Comparison of ENCODE assay signal across 7 mouse cellular contexts in the genomic region with DNA sequence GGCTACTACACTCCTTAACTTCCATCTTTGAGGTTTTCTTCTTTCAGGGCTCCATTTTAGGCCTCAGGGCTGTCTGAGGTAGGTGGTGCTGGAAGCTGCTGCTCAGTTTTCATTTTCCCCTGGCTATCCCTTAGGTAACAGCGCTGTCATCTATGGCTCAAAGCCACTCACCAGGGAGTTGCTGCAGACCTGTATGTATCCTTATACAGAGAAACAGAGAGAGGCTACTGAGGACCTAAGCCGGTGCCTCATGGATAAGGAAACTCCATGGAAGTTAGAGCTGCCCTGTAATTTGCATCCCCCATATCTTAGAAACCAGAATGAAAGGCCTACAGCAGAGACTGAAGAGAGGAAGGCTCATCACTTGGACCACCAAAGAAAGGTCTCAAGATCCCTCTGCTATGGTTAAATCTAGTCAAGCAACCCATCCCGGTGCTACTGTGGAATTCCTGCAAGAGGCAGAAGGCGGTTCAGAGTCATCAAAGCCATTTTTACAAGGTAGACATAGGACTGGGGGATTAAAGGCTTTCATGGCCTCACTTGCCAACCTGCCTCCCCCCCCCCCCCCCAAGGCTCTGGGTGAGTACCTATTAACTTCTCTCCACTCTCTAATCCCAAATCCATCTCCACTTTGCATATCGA. TPM values are rescaled to one million over a fixed set of nuclear protein-coding genes. Genes with fewer than 3 reads are reported as not detected.
A peak's percentile ranks its signal among the peaks of the same experiment; 100 is the strongest.
DNase-seq lines count a peak whose midpoint lies in the region; ATAC-seq and TF ChIP-seq lines count a peak whose summit lies in the region.

No protein-coding gene starts in this region.

- TF ChIP-seq CTCF in stomach, postnatal 0 days (IDR thresholded peaks at IDR 0.05; ENCODE audit: low read depth) = no peak

- 83% methylated on average over 5 of the region's 5 CpGs for WGBS in forebrain, embryonic 15.5 days
- 71% methylated on average over 5 of the region's 5 CpGs for WGBS in liver, embryonic 11.5 days
- WGBS in stomach, postnatal 0 days = 74% methylated on average over 5 of the region's 5 CpGs

- H3K4me3 ChIP-seq in megakaryocyte, embryonic 14.5 days (replicated peaks) = peak overlapping the region; percentile 94
- peak overlapping the region; percentile 73 for H3K4me3 ChIP-seq in forebrain, embryonic 15.5 days
- peak overlapping the region; percentile 78 for H3K4me3 ChIP-seq in liver, embryonic 11.5 days (ENCODE audit: low read depth, low read length)
- peak overlapping the region; percentile 82 for H3K4me3 ChIP-seq in stomach, postnatal 0 days (ENCODE audit: low read depth, low read length)

- no peak for ATAC-seq in megakaryocyte, adult 5-6 weeks (ENCODE audit: poor library complexity, severe bottlenecking)
- no peak for ATAC-seq in forebrain, embryonic 15.5 days (replicated peaks)
- ATAC-seq in liver, embryonic 11.5 days (replicated peaks; ENCODE audit: low FRiP score) = no peak
- ATAC-seq in stomach, postnatal 0 days (ENCODE audit: low FRiP score, low TSS enrichment) = no peak
- no peak for ATAC-seq in frontal cortex, adult (ENCODE audit: low TSS enrichment)

- H3K4me2 ChIP-seq in forebrain, embryonic 15.5 days (replicated peaks) = peak overlapping the region; percentile 84
- peak overlapping the region; percentile 77 for H3K4me2 ChIP-seq in liver, embryonic 11.5 days
- H3K4me2 ChIP-seq in stomach, postnatal 0 days (replicated peaks; ENCODE audit: low read depth) = peak overlapping the region; percentile 86

- DNase-seq in liver, embryonic 11.5 days (ENCODE audit: low spot score) = no peak
- DNase-seq in stomach, postnatal 0 days (ENCODE audit: low spot score) = no peak
- DNase-seq in gastrocnemius, adult 18-20 months (ENCODE audit: low spot score) = no peak

- no peak for TF ChIP-seq EP300 in stomach, postnatal 0 days (optimal IDR thresholded peaks at IDR 0.05)

- peaks cover 65% of the 10 kb centered on the region for H3K36me3 ChIP-seq in megakaryocyte, embryonic 14.5 days (replicated peaks; ENCODE audit: low read length)
- H3K36me3 ChIP-seq in forebrain, embryonic 15.5 days = peaks cover 22% of the 10 kb centered on the region
- peaks cover 10% of the 10 kb centered on the region for H3K36me3 ChIP-seq in liver, embryonic 11.5 days (ENCODE audit: control insufficient read depth, insufficient read depth, low read length)
- H3K36me3 ChIP-seq in stomach, postnatal 0 days (ENCODE audit: control insufficient read depth, insufficient read depth, low read length) = peaks cover 2% of the 10 kb centered on the region; the same call in 1 of the 2 replicates

- H3K4me1 ChIP-seq in megakaryocyte, embryonic 14.5 days = peaks cover 61% of the 10 kb centered on the region
- peaks cover 32% of the 10 kb centered on the region for H3K4me1 ChIP-seq in forebrain, embryonic 15.5 days
- H3K4me1 ChIP-seq in liver, embryonic 11.5 days (replicated peaks; ENCODE audit: control insufficient read depth, insufficient read depth, low read length) = peaks cover 48% of the 10 kb centered on the region
- peaks cover 13% of the 10 kb centered on the region for H3K4me1 ChIP-seq in stomach, postnatal 0 days (replicated peaks; ENCODE audit: control insufficient read depth, insufficient read depth)

- H3K27me3 ChIP-seq in megakaryocyte, embryonic 14.5 days (replicated peaks) = no peaks in the 10 kb centered on the region
- H3K27me3 ChIP-seq in forebrain, embryonic 15.5 days = no peaks in the 10 kb centered on the region
- no peaks in the 10 kb centered on the region for H3K27me3 ChIP-seq in liver, embryonic 11.5 days (replicated peaks; ENCODE audit: control insufficient read depth, insufficient read depth, low read length)
- H3K27me3 ChIP-seq in stomach, postnatal 0 days (ENCODE audit: control insufficient read depth, insufficient read depth, low read length) = no peaks in the 10 kb centered on the region

- no peaks in the 10 kb centered on the region for H3K9me3 ChIP-seq in megakaryocyte, embryonic 14.5 days
- no peaks in the 10 kb centered on the region for H3K9me3 ChIP-seq in forebrain, embryonic 15.5 days
- H3K9me3 ChIP-seq in liver, embryonic 11.5 days (ENCODE audit: control insufficient read depth, low read length) = no peaks in the 10 kb centered on the region
- H3K9me3 ChIP-seq in stomach, postnatal 0 days (ENCODE audit: control insufficient read depth, low read length) = no peaks in the 10 kb centered on the region

- H3K9ac ChIP-seq in forebrain, embryonic 15.5 days (replicated peaks) = peak overlapping the region; percentile 82; the same call in 1 of the 2 replicates
- peak overlapping the region; percentile 91 for H3K9ac ChIP-seq in liver, embryonic 11.5 days (ENCODE audit: low read depth, low read length)
- peak overlapping the region; percentile 88 for H3K9ac ChIP-seq in stomach, postnatal 0 days (ENCODE audit: low read length)

- H3K27ac ChIP-seq in forebrain, embryonic 15.5 days (replicated peaks) = no peak overlapping the region; the same call in 1 of the 2 replicates
- peak overlapping the region; percentile 95 for H3K27ac ChIP-seq in liver, embryonic 11.5 days (ENCODE audit: low read depth, low read length)
- peak overlapping the region; percentile 98 for H3K27ac ChIP-seq in stomach, postnatal 0 days (replicated peaks)

RNA-seq across cellular contexts. Expression of gene Uckl1, which starts 4.4 kb away (rescaled TPM):
- polyA plus RNA-seq in megakaryocyte, embryonic 14.5 days (2012; ENCODE audit: insufficient read depth, low replicate concordance) = 58.8 and 109 TPM in 2 replicates
- total RNA-seq in megakaryocyte, adult 5-6 weeks (2015) = 86.0 and 103 TPM in 2 replicates
- 65.2 and 79.3 TPM in 2 replicates for total RNA-seq in megakaryocyte, adult 5-6 weeks (2017)
- 61.0 and 63.8 TPM in 2 replicates for polyA plus RNA-seq in forebrain, embryonic 15.5 days (2015; fragmentation: Nextera tagmentation; extraction: Ambion mirVana)
- polyA plus RNA-seq in liver, embryonic 11.5 days (2014; fragmentation: Nextera tagmentation; extraction: Ambion mirVana) = 44.5 and 51.2 TPM in 2 replicates
- 37.1 and 39.7 TPM in 2 replicates for polyA plus RNA-seq in stomach, postnatal 0 days (2015; fragmentation: Nextera tagmentation; extraction: Ambion mirVana)
- 10 to 100 TPM; 23.2 to 23.4 TPM for total RNA-seq in gastrocnemius, adult 18-20 months (2021)

RNA-seq across cellular contexts. Expression of gene Prpf6, which starts 11.4 kb away (rescaled TPM):
- polyA plus RNA-seq in megakaryocyte, embryonic 14.5 days (2012; ENCODE audit: insufficient read depth, low replicate concordance) = 3.6 and 12.6 TPM in 2 replicates
- total RNA-seq in megakaryocyte, adult 5-6 weeks (2015) = 13.3 and 15.1 TPM in 2 replicates
- total RNA-seq in megakaryocyte, adult 5-6 weeks (2017) = 68.0 and 68.1 TPM in 2 replicates
- 72.1 and 75.4 TPM in 2 replicates for polyA plus RNA-seq in forebrain, embryonic 15.5 days (2015; fragmentation: Nextera tagmentation; extraction: Ambion mirVana)
- 63.0 and 68.5 TPM in 2 replicates for polyA plus RNA-seq in liver, embryonic 11.5 days (2014; fragmentation: Nextera tagmentation; extraction: Ambion mirVana)
- polyA plus RNA-seq in stomach, postnatal 0 days (2015; fragmentation: Nextera tagmentation; extraction: Ambion mirVana) = 28.3 and 28.4 TPM in 2 replicates
- total RNA-seq in gastrocnemius, adult 18-20 months (2021) = 10 to 100 TPM; 30.8 to 34.2 TPM

RNA-seq across cellular contexts. Expression of gene Zfp512b, which starts 12.4 kb away (rescaled TPM):
- 12.8 and 34.9 TPM in 2 replicates for polyA plus RNA-seq in megakaryocyte, embryonic 14.5 days (2012; ENCODE audit: insufficient read depth, low replicate concordance)
- total RNA-seq in megakaryocyte, adult 5-6 weeks (2015) = 3.6 and 4.7 TPM in 2 replicates
- 8.1 and 9.9 TPM in 2 replicates for total RNA-seq in megakaryocyte, adult 5-6 weeks (2017)
- 76.5 and 83.7 TPM in 2 replicates for polyA plus RNA-seq in forebrain, embryonic 15.5 days (2015; fragmentation: Nextera tagmentation; extraction: Ambion mirVana)
- 31.2 and 33.9 TPM in 2 replicates for polyA plus RNA-seq in liver, embryonic 11.5 days (2014; fragmentation: Nextera tagmentation; extraction: Ambion mirVana)
- 15.9 and 18.3 TPM in 2 replicates for polyA plus RNA-seq in stomach, postnatal 0 days (2015; fragmentation: Nextera tagmentation; extraction: Ambion mirVana)
- 10 to 100 TPM; 13.5 to 18.0 TPM for total RNA-seq in gastrocnemius, adult 18-20 months (2021)

RNA-seq across cellular contexts. Expression of gene Samd10, which starts 18.8 kb away (rescaled TPM):
- 1.0 and 2.9 TPM in 2 replicates for polyA plus RNA-seq in megakaryocyte, embryonic 14.5 days (2012; ENCODE audit: insufficient read depth, low replicate concordance)
- total RNA-seq in megakaryocyte, adult 5-6 weeks (2015) = 7.4 and 9.7 TPM in 2 replicates
- total RNA-seq in megakaryocyte, adult 5-6 weeks (2017) = 2.3 and 2.8 TPM in 2 replicates
- polyA plus RNA-seq in forebrain, embryonic 15.5 days (2015; fragmentation: Nextera tagmentation; extraction: Ambion mirVana) = 110 and 112 TPM in 2 replicates
- 6.2 and 6.8 TPM in 2 replicates for polyA plus RNA-seq in liver, embryonic 11.5 days (2014; fragmentation: Nextera tagmentation; extraction: Ambion mirVana)
- 22.9 and 26.8 TPM in 2 replicates for polyA plus RNA-seq in stomach, postnatal 0 days (2015; fragmentation: Nextera tagmentation; extraction: Ambion mirVana)
- total RNA-seq in gastrocnemius, adult 18-20 months (2021) = 1 to 10 TPM; 1.3 to 3.2 TPM

RNA-seq across cellular contexts. Expression of gene Dnajc5, which starts 60.0 kb away (rescaled TPM):
- polyA plus RNA-seq in megakaryocyte, embryonic 14.5 days (2012; ENCODE audit: insufficient read depth, low replicate concordance) = 10.4 and 13.9 TPM in 2 replicates
- 32.2 and 35.1 TPM in 2 replicates for total RNA-seq in megakaryocyte, adult 5-6 weeks (2015)
- total RNA-seq in megakaryocyte, adult 5-6 weeks (2017) = 39.7 and 44.9 TPM in 2 replicates
- polyA plus RNA-seq in forebrain, embryonic 15.5 days (2015; fragmentation: Nextera tagmentation; extraction: Ambion mirVana) = 199 and 209 TPM in 2 replicates
- 61.1 and 65.6 TPM in 2 replicates for polyA plus RNA-seq in liver, embryonic 11.5 days (2014; fragmentation: Nextera tagmentation; extraction: Ambion mirVana)
- 50.2 and 52.7 TPM in 2 replicates for polyA plus RNA-seq in stomach, postnatal 0 days (2015; fragmentation: Nextera tagmentation; extraction: Ambion mirVana)
- 10 to 100 TPM; 42.2 to 47.7 TPM for total RNA-seq in gastrocnemius, adult 18-20 months (2021)
